Mouse (Mus musculus) Muller cell, postnatal 12 days (primary cell): ENCODE measurements around the gene Tktl1.
"Not testable (repeated sequence)": the region's sequence is repeated elsewhere in the genome, so short reads cannot be mapped to it uniquely, and the experiment has no call there.

ENCODE experiments used
- DNase-seq: peaks from one replicate; pipeline ENCODE4 v3.0.0-alpha.2; 2015; ENCODE audit errors: inconsistent ontology term

Tktl1 gene

GRCm38 (mm10) chrX:74176959-74177358 lies at the start of gene Tktl1:
TSS of gene Tktl1 (plus strand) at chrX:74177259.
- no peak for DNase-seq

GRCm38 (mm10) chrX:74135263-74135662 lies 41.8 kb upstream of the Tktl1 start, which contains the start of gene Mecp2:
TSS of gene Mecp2 (minus strand) at chrX:74135363.
- not testable (repeated sequence) for DNase-seq

- no peak for DNase-seq
These were observed 9.3 kb upstream of the Tktl1 start, which contains the start of gene Tex28 for GRCm38 (mm10) chrX:74167738-74168137. TSS of gene Tex28 (minus strand) at chrX:74167838.

GRCm38 (mm10) chrX:74203556-74203955 lies 26.5 kb downstream of the Tktl1 start:
- DNase-seq, result peak; percentile 64

- peak; percentile 54 for DNase-seq
These were observed 41.4 kb downstream of the Tktl1 start for GRCm38 (mm10) chrX:74218496-74218895.

- no peak for DNase-seq
These were observed 42.4 kb downstream of the Tktl1 start for GRCm38 (mm10) chrX:74219449-74219848.

- not testable (repeated sequence) for DNase-seq
These were observed 43.0 kb downstream of the Tktl1 start for GRCm38 (mm10) chrX:74220099-74220498.

GRCm38 (mm10) chrX:74230038-74230437 lies 53.0 kb downstream of the Tktl1 start:
- DNase-seq, result no peak

- DNase-seq, result no peak
These were observed 56.1 kb downstream of the Tktl1 start for GRCm38 (mm10) chrX:74233196-74233595.

- DNase-seq, result no peak
These were observed 63.3 kb downstream of the Tktl1 start for GRCm38 (mm10) chrX:74240332-74240731.

GRCm38 (mm10) chrX:74243396-74243795 lies 66.3 kb downstream of the Tktl1 start:
- no peak for DNase-seq

GRCm38 (mm10) chrX:74243807-74244206 lies 66.7 kb downstream of the Tktl1 start:
- peak; percentile 23 for DNase-seq

- DNase-seq, result peak; percentile 95
These were observed 67.6 kb downstream of the Tktl1 start for GRCm38 (mm10) chrX:74244614-74245083.

GRCm38 (mm10) chrX:74245107-74245506 lies 68.0 kb downstream of the Tktl1 start:
- DNase-seq, result no peak

- DNase-seq, result peak; percentile 87
These were observed 68.6 kb downstream of the Tktl1 start for GRCm38 (mm10) chrX:74245687-74246086.

GRCm38 (mm10) chrX:74246213-74246681 lies 69.2 kb downstream of the Tktl1 start:
- DNase-seq, result peak; percentile 92

GRCm38 (mm10) chrX:74246693-74247092 lies 69.6 kb downstream of the Tktl1 start:
- DNase-seq, result no peak

GRCm38 (mm10) chrX:74248651-74249050 lies 71.6 kb downstream of the Tktl1 start:
- peak; percentile 77 for DNase-seq

- DNase-seq, result peak; percentile 83
These were observed 72.6 kb downstream of the Tktl1 start, which contains the start of gene Flna for GRCm38 (mm10) chrX:74249615-74250014. TSS of gene Flna (minus strand) at chrX:74249820.

- peak; percentile 93 for DNase-seq
These were observed 77.3 kb downstream of the Tktl1 start, which contains the start of gene Emd for GRCm38 (mm10) chrX:74254153-74254887. TSS of gene Emd (plus strand) at chrX:74254687.

- no peak for DNase-seq
These were observed 78.0 kb downstream of the Tktl1 start for GRCm38 (mm10) chrX:74254888-74255565.

GRCm38 (mm10) chrX:74257746-74258145 lies 80.7 kb downstream of the Tktl1 start:
- no peak for DNase-seq
